Mouse (Mus musculus) retina, embryonic 14.5 days (tissue): Measurements from ENCODE around the gene Sat2.

Experiments
- DNase-seq: peaks from one replicate; pipeline ENCODE4 v3.0.0-alpha.2; 2015; ENCODE audit warnings: low spot score

Gene Sat2

DNA sequence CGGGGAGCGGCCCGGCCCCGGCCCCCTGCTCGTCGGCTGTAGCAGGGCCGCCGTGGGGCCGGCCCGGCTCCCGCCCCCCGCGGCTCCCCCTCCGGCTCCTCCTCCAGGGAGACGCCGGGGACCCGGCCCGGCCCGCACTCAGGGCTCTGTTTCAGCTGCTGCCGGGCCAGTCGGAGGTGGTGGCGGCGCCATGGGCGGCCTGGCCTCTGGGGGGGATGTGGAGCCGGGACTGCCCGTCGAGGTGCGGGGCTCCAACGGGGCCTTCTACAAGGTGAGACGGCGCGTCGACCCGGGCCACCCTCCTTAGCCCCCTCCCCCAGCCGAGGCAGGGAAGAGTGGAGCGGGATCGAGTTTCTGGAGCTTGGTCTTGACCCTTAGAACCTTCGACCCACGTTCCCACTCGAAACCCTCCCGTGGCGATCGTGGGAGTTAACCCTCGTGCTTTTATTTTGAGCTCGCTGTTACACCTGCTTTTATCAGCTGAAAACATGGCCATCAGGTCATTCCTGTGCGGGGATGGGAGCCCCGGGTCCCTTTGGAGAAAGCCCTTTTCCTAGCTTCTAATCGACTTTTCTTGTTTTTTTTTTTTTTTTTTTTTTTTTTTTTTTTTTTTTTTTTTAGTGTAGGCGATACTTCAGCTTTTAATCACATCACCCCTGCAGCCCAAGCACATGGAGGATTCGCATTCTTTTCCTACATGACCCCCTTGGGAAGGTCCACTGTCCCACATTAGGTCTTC is 11.5 kb downstream of the Sat2 start:
- DNase-seq: no peak

DNA sequence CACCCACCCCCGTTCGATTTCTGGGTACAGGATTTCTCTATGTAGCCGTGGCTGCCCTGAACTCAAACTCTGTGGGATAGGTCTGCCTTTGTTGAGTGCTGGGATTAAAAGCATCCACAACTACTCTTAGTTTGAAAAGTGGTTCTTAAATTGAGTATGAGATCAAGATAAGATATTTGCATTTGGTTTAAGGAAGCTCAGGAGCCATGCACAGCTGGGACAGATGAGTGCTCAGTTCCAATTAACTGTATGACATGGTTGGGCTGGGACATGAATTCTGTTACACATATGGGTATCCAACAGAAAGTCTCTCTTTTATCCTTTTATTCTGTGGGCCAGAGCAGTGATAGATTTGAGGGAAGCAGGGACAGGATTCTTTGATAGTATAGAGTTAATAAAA is 13.6 kb downstream of the Sat2 start:
- no peak for DNase-seq

DNA sequence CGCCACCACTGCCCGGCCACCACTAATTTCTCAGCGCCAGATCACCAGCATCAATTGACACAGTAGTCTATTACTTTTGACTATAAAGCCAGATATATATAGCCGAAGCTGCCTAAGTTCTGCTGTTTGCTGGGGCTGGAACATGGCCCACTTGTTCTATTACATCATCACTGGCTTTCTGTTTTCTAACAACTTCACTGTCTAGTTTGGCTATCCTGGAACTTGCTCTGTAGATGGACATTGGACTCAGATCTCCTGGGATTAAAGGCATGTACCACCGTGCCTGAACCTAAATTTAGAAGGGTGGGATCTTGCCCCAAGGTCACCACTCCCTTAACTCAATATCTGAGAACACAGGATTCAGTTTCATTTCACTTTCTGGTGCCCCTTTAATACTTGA is 24.0 kb downstream of the Sat2 start:
- no peak for DNase-seq

DNA sequence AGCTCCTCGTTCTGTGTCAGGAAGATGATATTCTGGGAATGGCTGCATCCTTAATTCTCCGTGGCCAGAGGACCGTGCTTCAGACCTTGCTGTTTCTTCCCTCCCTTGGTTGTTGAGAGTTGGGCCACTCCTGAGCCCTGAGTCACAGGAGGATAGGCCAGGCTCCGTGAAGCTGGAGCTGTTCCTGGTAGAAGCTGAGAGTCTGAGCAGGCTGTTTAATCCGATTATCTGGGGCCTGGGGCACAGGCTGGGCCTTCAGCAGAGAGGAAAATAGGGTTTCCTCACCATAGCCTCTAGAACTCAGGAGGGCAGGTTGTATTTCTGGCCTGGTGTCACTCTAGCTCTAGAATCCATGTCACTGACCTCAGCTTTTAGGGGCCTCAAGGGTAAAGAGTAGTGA is 31.6 kb downstream of the Sat2 start:
- no peak for DNase-seq

DNA sequence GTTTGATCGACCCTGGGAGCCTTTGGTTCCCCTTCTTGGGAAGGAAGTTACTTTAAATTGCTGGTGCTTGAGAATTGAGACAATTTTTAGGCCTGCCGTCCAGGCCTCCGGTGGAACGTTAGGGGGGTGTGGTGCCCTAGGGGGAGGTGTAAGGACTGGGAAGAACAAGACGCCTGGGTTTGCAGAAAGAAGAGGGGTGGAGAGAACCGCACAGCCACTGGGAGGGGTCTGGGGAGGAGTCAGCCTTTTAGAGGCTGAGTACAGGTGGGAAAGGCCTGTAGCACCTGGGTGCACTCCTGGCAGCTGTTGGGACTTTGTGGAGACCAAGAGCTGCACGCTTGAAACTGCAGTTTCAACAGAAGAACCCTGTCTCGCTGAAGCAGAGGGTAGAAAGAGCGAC is 32.9 kb downstream of the Sat2 start:
- no peak for DNase-seq

DNA sequence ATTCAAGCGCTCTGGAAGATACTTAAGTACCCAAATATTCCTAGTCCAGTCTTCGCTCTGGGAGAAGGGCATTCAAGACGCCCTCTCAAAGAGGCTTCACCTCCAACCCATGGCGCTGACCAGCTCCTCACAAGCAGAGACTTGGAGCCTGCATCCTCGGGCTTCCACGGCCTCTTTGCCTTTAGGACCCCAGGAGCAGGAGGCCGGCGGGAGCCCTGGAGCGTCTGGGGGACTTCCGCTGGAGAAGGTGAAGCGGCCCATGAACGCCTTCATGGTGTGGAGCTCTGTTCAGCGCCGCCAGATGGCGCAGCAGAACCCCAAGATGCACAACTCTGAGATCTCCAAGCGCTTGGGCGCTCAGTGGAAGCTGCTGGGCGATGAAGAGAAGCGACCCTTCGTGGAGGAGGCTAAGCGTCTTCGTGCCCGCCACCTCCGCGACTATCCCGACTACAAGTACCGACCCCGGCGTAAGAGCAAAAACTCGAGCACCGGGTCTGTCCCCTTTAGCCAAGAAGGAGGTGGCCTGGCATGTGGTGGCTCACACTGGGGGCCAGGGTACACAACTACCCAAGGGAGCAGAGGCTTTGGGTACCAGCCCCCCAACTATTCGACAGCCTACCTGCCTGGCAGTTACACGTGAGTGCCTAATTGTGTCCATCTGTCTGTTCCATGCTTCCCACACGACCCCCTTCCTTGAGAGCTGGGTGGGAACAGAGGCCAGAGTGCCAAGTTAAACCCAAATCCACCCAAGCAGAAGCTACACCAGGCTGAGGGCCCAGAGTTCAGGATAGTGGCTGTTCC is 33.6 kb downstream of the Sat2 start, which contains the start of gene Sox15:
Sox15 (plus strand) TSS at position 51 of the 801 bp plus-strand sequence.
- DNase-seq: peak; percentile 89

DNA sequence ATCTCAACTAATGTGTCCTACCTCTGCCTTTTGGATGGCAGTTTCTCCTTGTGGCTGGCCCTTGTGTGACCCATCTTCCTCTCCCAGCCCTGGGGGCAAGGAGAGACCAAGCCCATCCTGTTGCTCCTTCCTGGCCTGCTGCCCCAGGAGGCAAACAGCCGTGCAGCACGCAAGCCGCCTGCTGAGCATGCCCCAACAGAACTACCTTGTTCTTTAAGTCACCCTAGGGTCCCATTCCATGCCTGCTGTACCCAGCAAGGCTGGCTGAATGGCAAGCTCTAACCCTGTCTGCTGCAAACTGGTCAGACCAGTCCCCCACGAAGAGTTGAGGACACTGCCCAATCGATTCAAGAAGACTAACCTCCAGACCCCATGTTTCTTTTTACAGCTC is 34.2 kb downstream of the Sat2 start:
- no peak for DNase-seq

DNA sequence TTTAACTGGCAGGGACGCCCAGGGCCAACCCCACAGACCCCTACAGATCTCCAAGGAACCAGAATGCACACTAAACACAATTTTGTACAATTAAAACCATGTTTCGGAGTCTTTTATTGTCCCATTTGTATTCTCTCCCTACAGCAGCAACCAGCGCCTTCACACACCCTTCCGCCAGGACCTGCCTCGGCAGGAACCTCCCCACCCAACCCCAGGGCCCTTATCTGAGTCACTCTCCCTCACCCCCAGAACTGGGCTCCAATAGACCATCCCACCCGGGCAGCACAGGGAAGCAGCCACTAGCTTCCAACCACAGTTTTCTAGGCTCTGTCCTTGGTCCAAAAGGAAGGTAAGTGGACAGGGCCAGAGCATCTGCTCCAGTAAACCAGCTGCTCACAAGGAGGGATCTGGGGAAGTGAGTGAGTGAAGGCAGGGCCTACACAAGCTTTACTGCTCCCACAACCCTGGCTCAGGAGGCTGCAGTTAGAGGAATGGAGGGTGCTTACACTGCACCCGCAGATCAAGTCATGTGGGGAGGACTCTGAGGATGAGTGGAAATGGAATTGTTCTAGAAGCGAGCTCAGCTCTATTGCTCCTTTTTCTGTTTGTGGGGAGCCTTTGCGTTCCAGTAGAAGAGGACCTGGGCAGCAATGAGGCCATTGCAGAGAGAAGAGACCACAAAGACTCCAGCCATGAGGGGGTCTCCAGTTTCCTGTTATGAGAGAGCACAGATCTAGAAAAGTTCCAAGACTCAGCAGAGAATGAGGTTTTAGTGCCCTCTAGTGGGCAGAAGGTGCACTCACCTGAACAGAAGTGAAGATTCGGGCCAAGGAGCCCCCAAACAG is 35.0 kb downstream of the Sat2 start:
- DNase-seq: peak; percentile 89

DNA sequence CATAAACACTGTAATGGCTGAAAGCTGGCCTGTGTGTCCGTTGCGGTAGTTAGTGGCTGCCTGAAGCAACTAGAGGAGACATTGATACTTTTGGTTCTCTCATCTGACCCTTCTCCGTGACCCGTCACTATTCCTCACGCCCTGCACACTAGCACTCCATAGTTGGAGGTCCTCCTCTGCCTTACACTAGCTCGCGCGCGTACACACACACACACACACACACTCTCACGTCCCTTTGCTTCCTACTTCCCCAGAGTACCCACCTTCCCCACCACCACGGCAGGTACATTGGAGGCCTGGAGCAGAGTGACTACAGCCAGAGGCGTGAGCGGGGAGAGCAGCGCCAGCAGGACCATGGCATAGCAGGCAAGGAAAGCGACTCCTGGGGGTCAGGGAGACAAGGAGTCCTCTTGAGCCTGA is 35.6 kb downstream of the Sat2 start:
- no peak for DNase-seq

DNA sequence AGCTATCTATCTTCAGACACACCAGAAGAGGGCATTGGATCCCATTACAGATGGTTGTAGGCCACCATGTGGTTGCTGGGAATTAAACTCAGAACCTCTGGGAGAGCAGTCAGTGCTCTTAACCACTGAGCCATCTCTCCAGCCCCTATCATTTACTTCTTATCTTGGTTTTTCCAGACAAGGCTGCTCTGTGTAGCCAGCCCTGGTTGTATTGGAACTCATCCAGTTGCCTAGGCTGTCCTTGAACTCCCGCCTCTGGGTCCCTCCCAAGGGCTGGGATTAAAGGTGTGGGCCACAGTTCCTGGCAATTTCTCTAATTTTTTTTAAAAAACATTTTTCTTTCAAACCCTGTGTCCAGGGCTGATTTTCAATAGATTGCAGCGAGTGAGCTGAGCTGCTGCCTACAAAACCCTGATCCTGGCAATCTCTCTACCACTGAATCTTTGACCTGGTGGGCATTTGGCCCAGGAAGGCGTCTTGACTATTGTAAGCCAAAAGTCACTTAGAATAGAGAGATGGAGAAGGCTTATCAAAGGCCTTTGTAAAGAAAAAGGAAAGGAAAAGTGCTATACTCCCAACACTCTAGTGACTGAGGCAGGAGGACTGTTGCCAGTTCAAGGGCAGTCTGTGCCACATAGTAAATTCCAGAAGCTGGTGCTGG is 39.5 kb downstream of the Sat2 start:
- no peak for DNase-seq

DNA sequence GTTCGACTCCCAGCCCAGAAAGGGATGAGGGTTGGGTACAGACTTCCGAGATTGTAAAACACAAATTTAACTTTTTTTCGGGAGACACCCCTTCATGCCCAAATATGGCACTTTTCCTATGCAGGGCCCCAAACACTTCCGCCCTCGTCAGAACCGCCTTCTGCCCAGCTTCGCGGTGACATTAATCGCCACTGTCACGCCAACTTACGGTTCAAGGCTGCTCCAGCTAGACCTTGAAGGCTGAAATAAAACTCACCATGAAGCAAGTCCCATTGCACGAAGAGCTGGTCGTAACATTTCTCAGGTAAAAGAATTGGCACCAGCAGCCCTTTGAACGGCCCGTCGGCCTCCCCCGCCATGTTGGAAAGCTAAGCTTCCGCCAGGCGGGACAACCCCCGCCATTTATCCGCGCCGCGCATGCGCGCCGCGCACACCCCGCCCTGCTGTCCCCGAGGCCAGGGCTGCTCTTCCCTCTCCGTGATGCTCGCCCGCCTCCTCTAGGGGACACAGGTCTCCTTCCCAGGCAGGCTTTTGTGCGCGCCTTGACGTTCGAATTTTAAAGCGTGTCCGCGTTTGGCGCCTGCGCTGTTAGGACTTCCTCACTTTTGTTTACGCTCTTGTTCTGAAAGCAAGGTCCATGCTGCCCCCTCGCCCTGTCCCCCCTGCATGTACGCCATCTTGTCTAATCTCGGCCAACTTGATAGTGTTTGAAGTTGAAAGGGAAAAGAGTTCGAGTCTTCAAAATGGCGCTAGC is 40.6 kb downstream of the Sat2 start, which contains the start of gene Mpdu1:
Mpdu1 (minus strand) TSS at position 430 of the 754 bp plus-strand sequence.
- peak; percentile 95 for DNase-seq

DNA sequence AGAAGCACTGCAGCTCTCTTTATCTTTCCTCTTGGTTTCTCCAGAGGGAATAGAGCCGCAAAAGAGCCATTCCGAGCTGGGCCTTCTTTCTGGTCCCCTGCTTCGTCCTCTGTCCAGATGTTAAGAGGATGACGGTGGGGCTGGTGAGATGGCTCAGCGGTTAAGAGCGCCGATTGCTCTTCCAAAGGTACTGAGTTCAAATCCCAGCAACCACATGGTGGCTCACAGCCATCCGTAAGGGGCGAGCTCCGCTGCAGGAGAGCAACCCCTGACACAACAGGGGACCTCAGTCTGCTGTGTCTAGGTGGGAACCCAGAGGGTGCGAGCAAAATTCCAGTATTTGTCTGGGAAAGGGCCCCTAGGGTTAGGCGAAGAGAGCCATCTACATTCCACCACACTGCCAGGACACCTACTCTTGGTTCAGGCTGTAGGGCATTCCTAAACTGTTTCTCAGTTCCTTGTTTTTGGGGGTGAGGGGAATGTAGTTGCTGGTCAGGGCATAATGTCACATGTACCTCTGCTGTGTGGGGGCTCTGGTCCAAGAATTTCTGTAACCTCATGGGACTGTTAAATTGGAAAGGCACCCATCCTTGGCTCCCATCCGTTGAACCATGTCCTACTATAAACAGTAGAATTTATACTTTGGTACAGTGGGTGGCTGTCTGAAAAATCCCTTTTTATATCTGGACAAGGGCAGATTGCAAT is 41.3 kb downstream of the Sat2 start:
- no peak for DNase-seq

DNA sequence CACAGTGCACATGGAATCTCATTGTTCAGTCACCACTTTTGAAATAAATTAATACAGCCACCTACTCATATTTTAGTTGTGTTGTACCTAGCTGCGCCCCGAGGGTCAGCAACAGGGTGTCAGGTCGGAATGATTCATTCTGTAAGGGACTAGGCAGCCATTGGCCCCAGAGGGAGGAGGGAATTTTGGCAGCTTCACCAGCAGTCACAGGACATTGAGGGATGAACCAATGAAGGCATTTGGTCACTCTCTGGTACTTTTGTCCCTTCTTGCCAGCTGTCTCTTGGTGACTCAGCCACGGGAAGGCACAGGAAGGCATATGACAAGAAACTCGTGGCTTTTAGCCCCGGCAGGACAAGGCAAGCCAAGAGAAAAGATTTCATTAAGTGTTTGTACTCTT is 42.0 kb downstream of the Sat2 start:
- no peak for DNase-seq

DNA sequence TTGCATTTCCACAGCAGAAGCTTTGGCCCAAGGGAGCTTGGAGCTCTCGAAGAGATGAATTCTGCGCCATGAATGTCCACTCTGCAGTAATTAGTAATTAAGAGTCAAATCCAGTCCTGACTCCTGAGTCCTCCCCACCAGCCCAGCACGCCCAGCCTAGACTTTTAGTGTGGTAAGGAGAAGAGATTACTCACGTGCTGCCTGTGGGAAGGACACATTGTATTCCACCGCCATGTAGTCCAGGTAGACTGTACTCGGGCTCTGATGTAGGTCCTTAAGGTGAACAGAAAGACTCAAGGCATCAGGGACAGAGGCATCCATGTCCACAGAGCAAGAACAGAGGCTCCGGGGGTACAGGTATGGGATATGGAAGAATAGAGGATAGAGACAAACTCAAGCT is 43.0 kb downstream of the Sat2 start:
- no peak for DNase-seq

DNA sequence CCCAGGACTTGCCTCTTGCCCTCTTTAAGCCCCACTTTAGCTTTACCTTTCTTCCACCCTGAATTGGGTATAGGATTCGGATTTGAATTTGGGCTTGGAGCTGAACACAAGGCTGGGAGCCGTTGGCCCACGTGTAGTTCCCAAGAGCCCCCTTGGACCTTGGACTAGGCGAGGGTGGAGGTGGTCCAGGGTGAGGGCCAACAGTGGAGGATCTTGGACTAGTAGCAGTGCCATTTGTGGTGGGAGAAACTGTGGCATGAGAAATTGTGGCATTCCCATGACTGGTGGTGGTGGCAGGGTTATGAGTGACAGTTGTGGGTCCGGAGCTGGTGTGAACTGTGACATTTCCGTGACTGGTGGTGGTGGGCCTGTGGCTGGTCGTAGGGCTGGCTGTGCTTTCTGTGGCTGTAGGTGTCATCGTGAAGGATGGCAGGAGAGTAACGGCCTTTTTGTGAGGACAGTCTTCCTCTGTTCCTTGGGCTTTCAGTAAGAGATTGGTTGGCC is 43.7 kb downstream of the Sat2 start:
- DNase-seq: no peak

DNA sequence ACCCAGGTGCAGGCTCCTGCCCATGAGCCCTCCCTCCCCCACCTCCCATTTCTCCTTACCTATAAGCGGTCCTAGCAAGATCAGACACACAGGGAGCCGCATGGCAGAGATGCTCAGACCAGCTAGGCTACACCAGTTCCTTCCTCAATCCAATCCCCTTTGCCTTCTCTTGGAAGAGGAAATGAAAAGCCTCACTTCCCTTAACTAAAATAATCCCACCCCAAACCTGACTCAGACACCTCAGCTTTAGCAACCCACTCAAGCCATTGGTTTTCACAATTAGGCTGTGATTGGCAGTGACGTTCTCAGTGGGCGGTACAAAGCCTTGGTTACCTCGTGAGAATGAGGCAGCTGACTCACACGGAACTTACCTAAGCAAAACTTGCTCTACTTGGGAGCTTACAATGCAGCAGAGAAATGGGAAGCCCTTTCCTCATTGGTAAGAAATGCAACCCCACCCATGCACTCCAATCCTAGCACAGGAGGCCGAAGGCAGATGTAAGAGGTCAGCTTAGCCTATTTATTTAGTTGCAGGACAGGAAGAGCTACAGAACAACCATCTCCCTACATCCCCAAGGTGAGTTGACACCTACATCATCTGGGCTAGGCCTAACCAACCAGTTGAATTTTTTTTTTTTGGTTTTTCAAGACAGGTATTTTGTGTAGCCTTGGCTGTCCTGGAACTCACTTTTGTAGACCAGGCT is 44.3 kb downstream of the Sat2 start, which contains the start of gene Cd68:
Cd68 (minus strand) TSS at position 193 of the 704 bp plus-strand sequence.
- DNase-seq: no peak

DNA sequence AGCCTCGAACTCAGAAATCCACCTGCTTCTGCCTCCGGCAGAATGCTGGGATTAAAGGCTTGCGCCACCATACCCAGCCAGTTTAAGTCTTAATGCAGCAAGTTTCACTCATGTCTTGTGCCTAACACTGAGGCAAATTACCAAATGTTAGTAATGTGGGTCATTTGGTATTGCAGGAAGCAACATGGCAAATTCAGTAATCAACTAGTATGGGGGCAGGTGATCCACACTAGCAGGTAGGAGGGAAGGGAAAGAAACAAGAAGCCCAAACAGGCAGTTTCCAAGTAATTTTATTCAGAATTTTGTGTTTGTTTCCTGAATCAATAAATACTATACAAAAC is 44.8 kb downstream of the Sat2 start:
- no peak for DNase-seq

DNA sequence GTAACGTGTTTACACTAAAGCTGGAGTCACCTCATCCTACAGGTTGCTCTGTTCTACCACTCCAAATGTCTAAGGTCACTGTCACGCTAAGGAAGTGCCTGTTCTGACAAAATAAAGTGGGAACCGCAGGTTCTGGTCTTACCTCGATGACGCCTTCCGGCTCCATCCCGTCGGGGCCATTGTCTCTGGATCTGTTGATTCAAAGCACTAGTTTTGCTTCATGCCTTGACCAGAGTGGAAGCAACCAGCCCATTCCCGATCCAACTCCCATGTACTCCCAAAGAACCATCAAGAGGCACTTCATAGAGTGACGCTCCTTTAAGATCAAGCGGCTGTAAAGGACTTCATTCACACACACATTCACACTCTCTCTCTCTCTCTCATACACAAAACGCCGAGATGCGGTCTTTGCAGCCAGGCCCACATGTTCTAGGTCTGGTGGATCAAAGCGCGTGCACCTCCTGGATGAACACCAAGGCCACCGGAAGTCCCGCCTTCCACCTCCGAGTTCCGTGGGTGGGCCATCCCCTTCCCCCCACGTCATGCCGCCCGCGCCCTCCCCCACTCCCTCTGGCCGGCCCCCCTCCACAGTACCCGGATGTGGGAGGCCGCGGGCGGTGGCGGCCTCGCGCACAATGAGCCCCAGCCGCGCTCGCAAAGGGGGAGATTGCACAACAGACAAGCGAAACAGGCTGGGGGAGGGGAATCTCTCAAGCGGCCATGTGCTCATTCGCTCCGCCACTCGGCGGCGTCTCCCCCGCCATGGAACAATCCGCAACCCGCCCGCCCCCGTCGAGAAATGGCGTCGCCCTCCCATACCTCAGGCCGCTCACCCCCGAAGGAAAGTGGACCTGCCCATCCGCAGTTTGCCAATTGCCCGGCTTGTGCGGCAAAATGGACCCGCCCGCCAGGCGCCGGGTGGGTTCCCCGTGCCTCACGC is 49.2 kb downstream of the Sat2 start:
- peak; percentile 95 for DNase-seq

DNA sequence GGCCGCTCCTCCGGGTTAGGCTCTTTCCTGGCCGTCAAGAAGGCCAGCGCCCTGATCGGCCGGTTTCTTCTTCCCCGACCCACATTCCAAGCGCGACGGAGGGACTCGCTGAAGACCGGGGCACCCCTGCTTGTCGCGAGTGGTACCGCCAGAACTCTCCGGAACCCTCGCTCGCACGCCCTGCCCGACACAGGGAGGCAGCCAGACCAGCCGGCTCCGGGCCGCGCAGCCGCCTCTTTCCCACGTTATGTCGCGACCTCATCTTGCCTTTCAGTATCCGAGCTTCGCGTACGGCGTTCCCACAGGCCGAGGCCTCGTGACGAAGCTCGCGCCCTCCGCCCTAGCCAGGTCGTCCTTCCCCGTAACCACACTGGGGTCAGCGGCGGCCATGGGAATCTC is 49.9 kb downstream of the Sat2 start:
- DNase-seq: no peak
